Mouse (Mus musculus) limb, embryonic 12.5 days (tissue): ENCODE data around the gene Celf1. TPM values are rescaled to one million over a fixed set of nuclear protein-coding genes. Genes with fewer than 3 reads are reported as not detected.

Source experiments
- ATAC-seq: fragments of 200-750 bp; cut with Nextera tagmentation; 2 replicates; pipeline ENCODE4 v1.8.0; 2017; ENCODE audit warnings: low read depth, moderate TSS enrichment; ENCODE audit not compliant: insufficient number of reproducible peaks, insufficient read depth, low FRiP score, low TSS enrichment
- H3K27ac ChIP-seq: fragments of 300-500 bp; sonication (generic); 2 replicates; pipeline ENCODE4 v1.5.1; 2016; ENCODE audit warnings: mild to moderate bottlenecking, moderate library complexity
- H3K27me3 ChIP-seq: fragments of 300-500 bp; sonication (generic); 2 replicates; pipeline ENCODE4 v1.6.1; 2016; ENCODE audit warnings: mild to moderate bottlenecking, moderate library complexity
- H3K36me3 ChIP-seq: fragments of 300-500 bp; sonication (generic); 2 replicates; pipeline ENCODE4 v1.6.1; 2016; ENCODE audit warnings: mild to moderate bottlenecking, moderate library complexity
- H3K4me1 ChIP-seq: fragments of 300-500 bp; sonication (generic); replicated peaks from 2 replicates; pipeline ENCODE4 v1.6.1; 2016
- H3K4me2 ChIP-seq: fragments of 300-500 bp; sonication (generic); 2 replicates; pipeline ENCODE4 v1.6.1; 2016; ENCODE audit warnings: mild to moderate bottlenecking, moderate library complexity
- H3K4me3 ChIP-seq: fragments of 300-500 bp; sonication (generic); replicated peaks from 2 replicates; pipeline ENCODE4 v1.5.1; 2016; ENCODE audit warnings: mild to moderate bottlenecking
- H3K9ac ChIP-seq: fragments of 300-500 bp; sonication (generic); replicated peaks from 2 replicates; pipeline ENCODE4 v1.6.1; 2016; ENCODE audit warnings: mild to moderate bottlenecking, moderate library complexity
- H3K9me3 ChIP-seq: fragments of 300-500 bp; sonication (generic); 2 replicates; pipeline ENCODE4 v1.6.1; 2016; ENCODE audit warnings: mild to moderate bottlenecking, moderate library complexity
- WGBS: fragments of 180-500 bp; shearing (Covaris S2); methylation state at CpG from one replicate; pipeline ENCODE4 v1.1.7; 2016; 5-methylcytosine and 5-hydroxymethylcytosine counted together
- polyA plus RNA-seq: library from polyadenylated mRNA; unstranded; fragments of >200 nt; fragmentation: Nextera tagmentation; extraction: Ambion mirVana; gene quantifications from 2 replicates; pipeline ENCODE4 v1.2.1, GENCODE M21; 2016

The Celf1 gene
- polyA plus RNA-seq, 1 experiment from 2014 or later: 125 TPM

DNA sequence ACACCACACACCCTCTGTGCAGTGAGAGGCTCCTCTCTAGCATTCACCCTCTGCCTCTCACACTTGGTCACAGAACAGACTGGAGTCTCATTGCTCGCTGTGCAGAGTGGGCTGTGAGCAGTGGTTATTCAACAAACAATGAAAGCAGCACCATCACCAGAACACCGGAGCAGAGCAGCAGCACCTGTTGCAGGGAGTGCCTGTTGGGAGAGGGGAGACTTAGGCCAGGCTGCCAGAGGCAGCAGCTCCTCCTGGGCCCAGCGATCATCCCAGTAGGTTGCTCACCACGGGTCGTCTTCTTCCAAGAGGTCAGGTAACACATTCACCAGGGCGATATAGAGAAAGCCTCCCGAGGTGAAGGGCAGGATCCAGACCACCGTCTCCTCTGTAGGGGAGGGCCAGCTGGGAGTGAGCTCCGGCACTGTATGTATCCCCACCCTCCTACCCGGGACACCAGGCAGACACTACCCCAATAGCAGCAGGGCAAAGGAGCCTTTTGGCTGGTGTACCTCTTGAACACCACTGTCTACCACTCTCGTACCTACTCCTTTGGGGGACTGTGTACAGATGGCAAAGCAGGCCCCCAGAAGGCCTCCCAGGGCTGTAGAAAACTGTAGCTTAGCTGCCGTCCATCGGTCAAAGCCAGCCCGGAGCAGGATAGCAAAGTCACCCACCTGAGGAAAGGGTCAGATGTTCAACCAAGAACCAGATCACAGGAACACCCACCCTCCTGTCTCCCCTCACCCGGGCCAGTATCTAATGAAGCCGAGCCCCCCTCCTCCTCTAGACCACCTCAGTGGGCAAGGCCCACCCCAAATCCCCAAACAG is 122.8 kb downstream of the Celf1 start:
- Histone ChIP-seq H3K27me3 (no peaks in the 10 kb centered on the region), H3K4me1 (peaks cover under 1% of the 10 kb centered on the region; the same call in 1 of the 2 replicates), H3K9ac (no peak overlapping the region), H3K4me3 (no peak overlapping the region), H3K36me3 (peaks cover 95% of the 10 kb centered on the region), H3K4me2 (no peak overlapping the region), H3K9me3 (no peaks in the 10 kb centered on the region), H3K27ac (no peak overlapping the region)
- no peak for ATAC-seq
- 91% methylated on average over 16 of the region's 16 CpGs for WGBS

- H3K27ac ChIP-seq: no peak overlapping the region
- ATAC-seq: no peak
- no peak overlapping the region for H3K4me2 ChIP-seq
- no peak overlapping the region for H3K4me3 ChIP-seq
- peaks cover 86% of the 10 kb centered on the region for H3K36me3 ChIP-seq
- peaks cover 12% of the 10 kb centered on the region for H3K4me1 ChIP-seq
- no peaks in the 10 kb centered on the region for H3K9me3 ChIP-seq
- WGBS: 84% methylated on average over 6 of the region's 6 CpGs
- no peaks in the 10 kb centered on the region for H3K27me3 ChIP-seq
- H3K9ac ChIP-seq: no peak overlapping the region
Observed at GRCm38 (mm10) chr2:91064211-91064610, 124.0 kb downstream of the Celf1 start.

- H3K36me3 ChIP-seq: peaks cover 72% of the 10 kb centered on the region
- 48% methylated on average over 3 of the region's 3 CpGs for WGBS
- ATAC-seq: no peak
Observed at GRCm38 (mm10) chr2:91065544-91065943, 125.4 kb downstream of the Celf1 start.

DNA sequence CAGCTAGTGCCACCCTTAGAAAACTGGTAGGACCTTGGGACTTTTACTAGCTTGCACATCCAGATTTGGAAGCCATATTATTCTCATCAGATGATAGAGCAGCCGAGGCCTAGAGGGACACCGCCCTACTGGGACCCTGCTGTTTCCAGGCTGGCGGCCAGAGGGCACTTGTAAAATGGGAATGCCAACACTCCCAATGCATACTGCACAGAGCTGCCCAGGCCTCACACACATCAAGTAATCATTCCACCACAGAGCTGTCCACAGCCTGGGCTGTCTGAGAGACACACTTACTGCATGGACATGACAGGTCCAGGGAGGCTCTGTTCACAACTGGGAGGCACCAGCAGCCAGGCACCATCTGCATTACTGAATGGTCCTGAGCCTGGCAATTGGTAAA is 126.3 kb downstream of the Celf1 start:
- H3K4me1 ChIP-seq: peaks cover 24% of the 10 kb centered on the region
- no peaks in the 10 kb centered on the region for H3K9me3 ChIP-seq
- no peak overlapping the region for H3K9ac ChIP-seq
- H3K4me2 ChIP-seq: no peak overlapping the region
- H3K27ac ChIP-seq: no peak overlapping the region
- no peak for ATAC-seq
- 89% methylated on average over 3 of the region's 3 CpGs for WGBS
- no peak overlapping the region for H3K4me3 ChIP-seq
- no peaks in the 10 kb centered on the region for H3K27me3 ChIP-seq
- peaks cover 63% of the 10 kb centered on the region for H3K36me3 ChIP-seq

More at GRCm38 (mm10) chr2:91065544-91065943, 125.4 kb downstream of the Celf1 start:
- no peaks in the 10 kb centered on the region for H3K9me3 ChIP-seq
- no peak overlapping the region for H3K4me3 ChIP-seq
- no peak overlapping the region for H3K27ac ChIP-seq
- no peak overlapping the region for H3K9ac ChIP-seq
- H3K4me1 ChIP-seq: peaks cover 17% of the 10 kb centered on the region
- H3K4me2 ChIP-seq: no peak overlapping the region
- no peaks in the 10 kb centered on the region for H3K27me3 ChIP-seq

GRCm38 (mm10) chr2:91068162-91068871 is 128.1 kb downstream of the Celf1 start:
- H3K36me3 ChIP-seq: peaks cover 45% of the 10 kb centered on the region
- peak overlapping the region; percentile 86 for H3K4me2 ChIP-seq
- ATAC-seq: no peak
- H3K9me3 ChIP-seq: no peaks in the 10 kb centered on the region
- peak overlapping the region; percentile 73 for H3K9ac ChIP-seq
- H3K27ac ChIP-seq: 0 out of 2 replicates have a peak overlapping the region, but pooled peaks have one; percentile 23
- H3K4me1 ChIP-seq: peaks cover 24% of the 10 kb centered on the region
- WGBS: 62% methylated on average over 13 of the region's 13 CpGs
- H3K4me3 ChIP-seq: peak overlapping the region; percentile 64
- no peaks in the 10 kb centered on the region for H3K27me3 ChIP-seq

GRCm38 (mm10) chr2:91068872-91069165 is 128.6 kb downstream of the Celf1 start:
- Histone ChIP-seq H3K4me2 (peak overlapping the region; percentile 86), H3K4me1 (peaks cover 24% of the 10 kb centered on the region), H3K9me3 (no peaks in the 10 kb centered on the region), H3K36me3 (peaks cover 40% of the 10 kb centered on the region), H3K27me3 (no peaks in the 10 kb centered on the region), H3K27ac (0 out of 2 replicates have a peak overlapping the region, but pooled peaks have one; percentile 23), H3K9ac (peak overlapping the region; percentile 73), H3K4me3 (peak overlapping the region; percentile 64)
- no peak for ATAC-seq
- WGBS: 39% methylated on average over 6 of the region's 6 CpGs

Other genes with a start within 250 kb of the Celf1 start
- 147 TPM in 2 replicates for gene Fnbp4, start 195.0 kb upstream of the Celf1 start, polyA plus RNA-seq
- 0.59 and 1.1 TPM in 2 replicates for gene Agbl2, start 157.7 kb upstream of the Celf1 start, polyA plus RNA-seq
- 184 and 195 TPM in 2 replicates for gene Mtch2, start 93.2 kb upstream of the Celf1 start, polyA plus RNA-seq
- gene C1qtnf4, start 54.5 kb upstream of the Celf1 start, polyA plus RNA-seq: 20.6 and 20.9 TPM in 2 replicates
- gene Kbtbd4, start 35.6 kb upstream of the Celf1 start, polyA plus RNA-seq: 52.0 and 53.4 TPM in 2 replicates
- gene Ndufs3, start 35.6 kb upstream of the Celf1 start, polyA plus RNA-seq: 207 and 212 TPM in 2 replicates
- 8.5 and 8.7 TPM in 2 replicates for gene Rapsn, start 95.2 kb downstream of the Celf1 start, polyA plus RNA-seq
- gene Psmc3, start 113.6 kb downstream of the Celf1 start, polyA plus RNA-seq: 350 and 352 TPM in 2 replicates
- gene Slc39a13, start 130.0 kb downstream of the Celf1 start, polyA plus RNA-seq: 45.2 and 49.0 TPM in 2 replicates
- 2.8 and 3.3 TPM in 2 replicates for gene Spi1, start 142.0 kb downstream of the Celf1 start, polyA plus RNA-seq
- gene Mybpc3, start 177.8 kb downstream of the Celf1 start, polyA plus RNA-seq: 0.09 and 0.12 TPM in 2 replicates
- 13.3 and 16.2 TPM in 2 replicates for gene Madd, start 243.5 kb downstream of the Celf1 start, polyA plus RNA-seq